Mouse (Mus musculus) heart, postnatal 36 days (tissue): ENCODE results near the gene Tmem191c. TPM values are rescaled to one million over a fixed set of nuclear protein-coding genes. Genes with fewer than 3 reads are reported as not detected.

Experiments used
- DNase-seq, 2 experiments: peaks; one replicate each; pipeline ENCODE4 v3.0.0; 2021 to 2022
- intact Hi-C: fragments of 180-260 bp; cut with DNase I; formaldehyde crosslinking; loops from one replicate; pipeline ENCODE4 v1.15.1; 2025
- total RNA-seq, 2 experiments: library from RNA; stranded (reverse); gene quantifications; 2 replicates each; pipeline ENCODE4 v1.2.3; 2021

Gene Tmem191c
- total RNA-seq, 2 experiments from 2014 or later: 2.1 to 2.4 TPM

DNA sequence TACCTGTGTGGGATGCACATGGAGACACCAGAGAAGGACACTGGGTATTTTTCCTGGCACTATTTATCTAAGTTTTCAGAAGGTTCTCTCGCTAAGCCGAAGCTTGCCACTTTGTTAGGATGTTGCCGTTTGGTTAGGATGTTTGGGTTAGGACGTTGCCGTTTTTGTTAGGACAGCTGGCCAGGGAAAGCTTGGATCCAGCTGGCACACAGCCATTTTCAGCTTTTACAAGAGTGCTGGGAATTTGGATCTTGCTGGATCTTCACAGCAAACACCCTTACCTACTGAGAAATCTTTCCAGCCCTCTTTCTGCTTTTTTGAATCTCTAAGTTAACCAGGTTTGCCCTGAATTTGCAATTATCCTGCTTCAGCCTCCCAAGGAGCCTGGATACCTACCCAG, 45.6 kb downstream of the Tmem191c start:
- DNase-seq: peak in 1 of 2 experiments; percentile 7
- intact Hi-C loops: no loop called here

DNA sequence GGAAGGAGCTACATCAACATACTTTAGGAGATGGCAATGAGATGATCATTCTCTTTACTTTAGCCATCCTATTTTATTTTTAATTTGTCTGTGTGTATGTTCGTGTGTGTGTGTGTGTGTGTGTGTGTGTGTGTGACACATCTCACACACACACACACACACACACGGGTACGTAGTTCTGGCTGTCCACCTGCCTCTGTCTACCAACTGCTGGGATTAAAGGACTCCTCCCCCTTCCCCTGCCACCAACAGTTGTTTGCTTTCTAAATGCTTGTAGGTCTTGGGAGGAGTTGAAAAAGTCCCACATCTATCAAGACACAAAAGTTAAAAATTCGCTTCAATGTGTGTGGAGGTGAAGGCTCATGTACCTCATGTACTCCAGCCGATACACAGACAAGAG, 48.9 kb downstream of the Tmem191c start:
- intact Hi-C loops: no loop called here
- no peak for DNase-seq

DNA sequence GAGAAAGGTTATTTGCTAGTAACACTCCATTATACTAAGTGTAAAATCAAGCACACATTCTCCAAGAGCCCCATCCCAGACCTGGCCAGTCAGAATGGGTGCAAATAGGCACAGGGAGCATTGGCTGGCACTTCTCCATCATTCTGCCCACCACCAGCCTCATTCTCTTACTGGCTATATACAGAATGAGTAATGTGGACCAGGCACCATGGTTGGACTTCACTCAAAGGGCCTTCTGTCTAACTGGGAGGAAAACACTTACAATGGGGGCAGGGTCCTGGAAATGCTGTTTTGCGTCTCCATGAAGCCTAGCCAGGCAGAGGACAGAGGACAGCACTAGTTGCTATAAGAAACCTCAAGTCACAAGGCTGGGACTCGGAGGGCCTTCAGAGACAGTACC, 50.2 kb downstream of the Tmem191c start:
- intact Hi-C loops: no loop called here
- no peak for DNase-seq

DNA sequence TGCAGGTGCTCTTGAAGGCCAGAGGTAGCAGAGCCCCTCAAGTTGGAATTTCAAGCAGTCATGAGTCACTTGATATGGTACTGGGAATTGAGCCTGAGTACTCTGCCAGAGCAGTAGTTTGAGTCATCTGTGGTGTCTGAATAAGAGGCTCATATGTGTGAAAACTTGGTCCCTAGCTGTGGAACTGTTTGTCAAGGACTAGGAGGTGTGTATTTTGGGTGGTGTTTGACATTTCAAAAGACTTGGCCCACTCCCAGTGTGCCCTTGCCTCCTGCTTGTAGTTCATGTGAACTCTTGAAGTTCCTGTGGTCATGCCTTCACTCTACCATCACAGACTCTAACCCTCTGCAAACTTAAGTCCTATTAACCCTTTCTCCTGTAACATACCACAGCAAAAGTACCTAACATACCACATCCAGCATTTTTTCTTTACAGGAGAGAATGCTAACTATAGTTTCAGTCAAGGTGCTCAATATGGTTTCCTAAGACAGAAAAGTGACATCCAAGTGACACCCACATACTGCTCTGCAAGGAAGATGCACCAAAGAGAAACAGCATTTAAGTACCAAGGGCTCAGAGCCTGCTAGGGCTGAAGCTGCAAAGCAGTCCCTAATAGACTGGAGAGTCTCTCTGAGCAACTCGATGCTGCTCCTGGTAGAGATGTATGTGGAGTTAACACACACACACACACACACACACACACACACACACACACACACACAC, 54.1 kb downstream of the Tmem191c start:
- no peak for DNase-seq
- intact Hi-C loops: no loop called here

DNA sequence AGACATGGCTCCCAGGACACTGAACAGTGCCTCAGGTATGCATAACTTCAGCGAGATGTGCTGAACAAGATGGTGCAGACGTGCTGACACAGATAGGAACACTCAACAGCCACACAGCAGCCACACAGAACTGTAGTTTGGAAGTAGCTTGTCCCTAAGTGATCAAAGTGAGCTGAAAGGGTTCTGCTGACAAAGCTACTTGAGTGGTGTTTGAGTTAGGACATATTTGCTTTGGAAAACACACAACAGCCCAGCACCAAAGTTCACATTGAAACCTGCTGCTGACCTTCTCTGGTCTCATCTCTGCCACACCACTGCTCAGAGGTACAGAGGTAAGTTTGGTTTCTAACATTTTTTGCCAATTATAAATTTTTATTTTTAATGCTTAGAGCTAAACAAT, 55.2 kb downstream of the Tmem191c start, which contains the start of gene Serpind1:
Gene Serpind1 (plus strand): TSS at position 256 of the 400 bp plus-strand sequence.
- intact Hi-C loops: no loop called here
- DNase-seq: no peak

DNA sequence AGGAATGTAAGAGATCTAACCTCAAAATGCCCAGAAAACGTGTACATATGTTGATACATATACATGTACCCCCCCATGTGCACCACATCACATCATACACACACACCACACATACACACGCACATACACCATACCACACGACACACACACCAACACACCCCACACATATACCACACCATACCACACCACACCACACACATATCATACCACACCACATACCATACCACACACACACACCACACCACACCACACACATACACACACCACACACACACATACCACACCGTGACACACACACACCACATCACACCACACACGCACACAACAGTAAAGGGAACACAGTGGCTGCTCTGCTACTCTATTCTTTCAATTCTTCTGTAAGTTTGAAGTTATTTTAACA, 56.0 kb downstream of the Tmem191c start:
- no peak for DNase-seq
- intact Hi-C loops: no loop called here

Other genes with a start within 250 kb of the Tmem191c start
- 1 to 10 TPM; 1.6 to 2.0 TPM for gene Ypel1, start 206.4 kb upstream of the Tmem191c start, total RNA-seq
- gene Ppil2, start 164.8 kb upstream of the Tmem191c start, total RNA-seq: 10 to 100 TPM; 39.7 to 40.4 TPM
- not detected for gene 2610318N02Rik, start 150.9 kb upstream of the Tmem191c start, total RNA-seq
- gene Sdf2l1, start 143.7 kb upstream of the Tmem191c start, total RNA-seq: 10 to 100 TPM; 11.5 to 17.7 TPM
- gene Ydjc, start 131.5 kb upstream of the Tmem191c start, total RNA-seq: 1 to 10 TPM; 1.6 to 1.7 TPM
- gene Ccdc116, start 128.8 kb upstream of the Tmem191c start, total RNA-seq: not detected
- gene Ube2l3, start 73.4 kb upstream of the Tmem191c start, total RNA-seq: 100 to 1,000 TPM; 110 to 125 TPM
- under 1 TPM; 0.08 to 0.25 TPM for gene Rimbp3, start 67.5 kb upstream of the Tmem191c start, total RNA-seq
- gene Hic2, start 42.5 kb upstream of the Tmem191c start, total RNA-seq: 1 to 10 TPM; 2.2 to 2.3 TPM
- 1 to 10 TPM; 2.6 to 2.7 TPM for gene Serpind1, start 55.3 kb downstream of the Tmem191c start, total RNA-seq
- gene Snap29, start 129.9 kb downstream of the Tmem191c start, total RNA-seq: 10 to 100 TPM; 16.7 to 17.3 TPM
- 10 to 100 TPM; 57.2 to 58.4 TPM for gene Pi4ka, start 130.2 kb downstream of the Tmem191c start, total RNA-seq
- gene Crkl, start 175.9 kb downstream of the Tmem191c start, total RNA-seq: 10 to 100 TPM; 23.4 to 27.4 TPM
- under 1 TPM in 1 of 2 experiments, not detected in 1; 0.11 TPM for gene Aifm3, start 213.5 kb downstream of the Tmem191c start, total RNA-seq
- gene Lztr1, start 232.6 kb downstream of the Tmem191c start, total RNA-seq: 10 to 100 TPM; 35.4 to 38.3 TPM